Mouse (Mus musculus): ENCODE results near the gene Cd248. TPM values are rescaled to one million over a fixed set of nuclear protein-coding genes. Genes with fewer than 3 reads are reported as not detected.
A peak's percentile ranks its signal among the peaks of the same experiment; 100 is the strongest.

Gene Cd248
- 10.7 and 24.4 TPM in 2 replicates for polyA plus RNA-seq (2012; ENCODE audit: insufficient read depth, insufficient read length, missing spikeins)

GRCm38 (mm10) chr19:5067867-5068569 lies at the start of gene Cd248:
TSS of gene Cd248 (plus strand) at chr19:5068078.
- Histone ChIP-seq H3K4me3 (ENCODE audit: insufficient read depth, low read depth, low read length) (peak within 1 kb of the TSS; percentile 56), H3K27ac (replicated peaks; ENCODE audit: low read depth, low read length) (peak within 1 kb of the TSS; percentile 58), H3K4me1 (ENCODE audit: control insufficient read depth, insufficient read depth, insufficient read length, low read length) (peaks cover 8% of the 10 kb centered on the region)

DNA sequence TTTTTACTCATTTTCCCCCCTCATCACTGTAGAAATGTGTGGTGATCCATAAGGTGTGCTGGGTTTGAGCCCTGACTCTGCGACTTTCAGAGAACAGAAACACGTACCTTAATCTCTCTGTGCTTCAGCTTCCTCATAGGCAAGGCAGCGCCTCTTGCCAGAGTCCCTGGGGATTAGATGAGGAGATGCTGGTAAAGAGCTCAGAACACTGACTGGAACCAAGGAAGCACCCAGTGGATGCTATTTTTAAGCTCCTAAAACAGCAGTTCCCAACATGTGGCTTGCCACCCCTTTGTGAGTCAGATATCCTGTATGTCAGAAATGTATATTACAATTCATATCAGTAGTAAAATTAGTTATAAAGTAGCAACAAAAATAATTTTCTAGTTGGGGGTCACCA lies 49.7 kb upstream of the Cd248 start:
- no peaks in the 10 kb centered on the region for H3K4me1 ChIP-seq (ENCODE audit: control insufficient read depth, insufficient read depth, insufficient read length, low read length)
- H3K27ac ChIP-seq (replicated peaks; ENCODE audit: low read depth, low read length), result no peak overlapping the region
- H3K4me3 ChIP-seq (ENCODE audit: insufficient read depth, low read depth, low read length), result no peak overlapping the region

GRCm38 (mm10) chr19:5021416-5021815 lies 46.5 kb upstream of the Cd248 start:
- Histone ChIP-seq H3K4me3 (ENCODE audit: insufficient read depth, low read depth, low read length) (no peak overlapping the region), H3K4me1 (ENCODE audit: control insufficient read depth, insufficient read depth, insufficient read length, low read length) (peaks cover 4% of the 10 kb centered on the region; the same call in 1 of the 2 replicates), H3K27ac (replicated peaks; ENCODE audit: low read depth, low read length) (no peak overlapping the region)

GRCm38 (mm10) chr19:5023621-5024479 lies 44.0 kb upstream of the Cd248 start, which contains the start of gene Slc29a2:
TSS of gene Slc29a2 (plus strand) at chr19:5023860.
- Histone ChIP-seq H3K27ac (replicated peaks; ENCODE audit: low read depth, low read length) (peak within 1 kb of the TSS; percentile 71), H3K4me1 (ENCODE audit: control insufficient read depth, insufficient read depth, insufficient read length, low read length) (peaks cover 4% of the 10 kb centered on the region; the same call in 1 of the 2 replicates), H3K4me3 (ENCODE audit: insufficient read depth, low read depth, low read length) (peak within 1 kb of the TSS; percentile 83)

GRCm38 (mm10) chr19:5026111-5026510 lies 41.8 kb upstream of the Cd248 start:
- peaks cover 4% of the 10 kb centered on the region; the same call in 1 of the 2 replicates for H3K4me1 ChIP-seq (ENCODE audit: control insufficient read depth, insufficient read depth, insufficient read length, low read length)

GRCm38 (mm10) chr19:5032686-5033085 lies 35.2 kb upstream of the Cd248 start:
- no peaks in the 10 kb centered on the region for H3K4me1 ChIP-seq (ENCODE audit: control insufficient read depth, insufficient read depth, insufficient read length, low read length)
- H3K4me3 ChIP-seq (ENCODE audit: insufficient read depth, low read depth, low read length), result no peak overlapping the region
- H3K27ac ChIP-seq (replicated peaks; ENCODE audit: low read depth, low read length), result no peak overlapping the region

More at GRCm38 (mm10) chr19:5026111-5026510, 41.8 kb upstream of the Cd248 start:
- Histone ChIP-seq H3K4me3 (ENCODE audit: insufficient read depth, low read depth, low read length) (no peak overlapping the region), H3K27ac (replicated peaks; ENCODE audit: low read depth, low read length) (no peak overlapping the region)

GRCm38 (mm10) chr19:5036577-5036976 lies 31.3 kb upstream of the Cd248 start:
- no peak overlapping the region for H3K4me3 ChIP-seq (ENCODE audit: insufficient read depth, low read depth, low read length)
- H3K4me1 ChIP-seq (ENCODE audit: control insufficient read depth, insufficient read depth, insufficient read length, low read length), result peaks cover 8% of the 10 kb centered on the region
- no peak overlapping the region for H3K27ac ChIP-seq (replicated peaks; ENCODE audit: low read depth, low read length)

DNA sequence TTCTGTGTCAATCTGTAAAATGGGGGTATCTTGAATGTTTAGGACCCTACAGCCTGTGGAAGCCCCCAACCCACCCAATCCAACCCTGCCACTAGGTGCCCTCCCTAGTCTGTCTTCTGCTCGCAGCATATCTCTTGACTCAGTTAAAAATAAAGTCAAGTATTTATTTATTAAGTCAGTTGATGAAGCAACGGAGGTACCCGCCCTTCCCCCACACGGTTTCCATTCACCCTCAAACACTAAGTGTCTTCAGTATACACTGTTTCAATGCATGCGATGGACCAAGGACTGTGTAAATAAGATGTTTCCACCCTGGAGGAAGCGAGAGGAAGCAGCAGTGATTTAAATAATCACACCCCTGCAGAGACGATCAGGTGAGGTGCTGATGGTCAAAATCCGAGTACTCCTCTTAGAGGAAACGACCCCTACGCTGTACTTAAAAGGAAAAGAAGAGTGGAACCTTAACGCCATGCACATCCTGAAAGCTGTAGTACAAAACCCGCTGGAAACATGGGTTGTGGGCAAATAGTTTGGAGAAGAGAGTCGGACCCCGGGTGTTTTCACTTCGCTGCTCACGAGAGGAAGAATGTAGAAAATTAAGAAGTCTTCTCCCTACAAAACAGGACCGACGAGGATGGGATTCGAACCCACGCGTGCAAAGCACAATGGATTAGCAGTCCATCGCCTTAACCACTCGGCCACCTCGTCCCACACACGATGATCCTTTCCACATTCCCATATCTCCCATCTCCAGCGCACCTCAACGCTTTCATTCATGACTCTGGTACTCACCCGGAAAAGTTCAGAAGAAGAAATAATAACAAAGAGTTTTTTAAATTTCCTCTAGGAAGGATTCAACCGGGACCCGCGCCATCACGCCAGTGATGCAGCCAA lies 30.0 kb upstream of the Cd248 start:
- Histone ChIP-seq H3K4me3 (ENCODE audit: insufficient read depth, low read depth, low read length) (peak overlapping the region; percentile 73), H3K4me1 (ENCODE audit: control insufficient read depth, insufficient read depth, insufficient read length, low read length) (peaks cover 8% of the 10 kb centered on the region), H3K27ac (replicated peaks; ENCODE audit: low read depth, low read length) (no peak overlapping the region)

DNA sequence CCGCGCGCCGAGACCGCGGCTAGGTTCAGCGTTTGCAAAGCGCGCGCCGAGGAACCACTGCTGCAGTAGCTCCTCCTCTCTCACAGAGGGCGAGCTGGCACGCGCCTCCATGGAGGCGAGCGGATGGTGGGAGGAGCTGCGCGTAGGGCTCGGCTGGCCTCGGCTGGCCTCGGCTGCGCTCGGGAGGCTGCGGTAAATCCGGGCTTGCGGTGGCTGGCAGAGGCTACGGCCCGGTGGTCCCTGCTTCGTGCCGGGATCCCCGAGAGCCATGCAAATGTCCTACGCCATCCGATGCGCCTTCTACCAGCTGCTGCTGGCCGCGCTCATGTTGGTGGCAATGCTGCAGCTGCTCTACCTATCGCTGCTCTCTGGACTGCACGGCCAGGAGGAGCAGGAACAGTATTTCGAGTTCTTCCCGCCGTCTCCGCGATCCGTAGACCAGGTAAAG lies 29.1 kb upstream of the Cd248 start, which contains the start of the genes B4gat1 and AC124502.3:
B4gat1 (plus strand) TSS at position 118 of the 448 bp plus-strand sequence.
AC124502.3 (plus strand) TSS at position 183 of the 448 bp plus-strand sequence.
- H3K4me3 ChIP-seq (ENCODE audit: insufficient read depth, low read depth, low read length), result peak within 1 kb of the TSS; percentile 73
- no peak within 1 kb of the TSS for H3K27ac ChIP-seq (replicated peaks; ENCODE audit: low read depth, low read length)
- H3K4me1 ChIP-seq (ENCODE audit: control insufficient read depth, insufficient read depth, insufficient read length, low read length), result peaks cover 8% of the 10 kb centered on the region

DNA sequence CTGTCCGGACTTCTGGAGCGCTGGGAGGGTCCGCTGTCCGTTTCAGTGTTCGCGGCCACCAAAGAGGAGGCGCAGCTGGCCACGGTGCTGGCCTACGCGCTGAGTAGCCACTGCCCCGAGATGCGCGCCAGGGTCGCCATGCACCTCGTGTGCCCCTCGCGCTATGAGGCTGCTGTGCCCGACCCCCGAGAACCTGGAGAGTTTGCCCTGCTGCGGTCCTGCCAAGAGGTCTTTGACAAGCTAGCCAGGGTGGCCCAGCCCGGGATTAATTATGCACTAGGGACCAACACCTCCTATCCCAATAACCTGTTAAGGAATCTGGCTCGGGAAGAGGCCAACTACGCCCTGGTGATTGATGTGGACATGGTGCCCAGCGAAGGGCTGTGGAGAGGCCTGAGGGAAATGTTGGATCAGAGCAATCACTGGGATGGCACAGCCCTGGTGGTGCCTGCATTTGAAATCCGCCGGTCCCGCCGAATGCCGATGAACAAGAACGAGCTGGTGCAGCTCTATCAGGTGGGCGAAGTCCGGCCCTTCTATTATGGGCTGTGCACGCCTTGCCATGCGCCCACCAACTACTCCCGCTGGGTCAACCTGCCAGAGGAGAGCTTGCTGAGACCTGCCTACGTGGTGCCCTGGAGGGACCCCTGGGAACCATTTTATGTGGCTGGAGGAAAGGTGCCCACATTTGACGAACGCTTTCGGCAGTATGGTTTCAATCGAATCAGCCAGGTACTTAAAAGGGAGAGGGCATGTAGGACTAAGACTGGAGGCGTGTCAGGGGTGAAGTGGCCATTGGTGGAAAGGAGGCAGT lies 28.4 kb upstream of the Cd248 start:
- Histone ChIP-seq H3K27ac (replicated peaks; ENCODE audit: low read depth, low read length) (no peak overlapping the region), H3K4me3 (ENCODE audit: insufficient read depth, low read depth, low read length) (peak overlapping the region; percentile 73), H3K4me1 (ENCODE audit: control insufficient read depth, insufficient read depth, insufficient read length, low read length) (peaks cover 8% of the 10 kb centered on the region)

DNA sequence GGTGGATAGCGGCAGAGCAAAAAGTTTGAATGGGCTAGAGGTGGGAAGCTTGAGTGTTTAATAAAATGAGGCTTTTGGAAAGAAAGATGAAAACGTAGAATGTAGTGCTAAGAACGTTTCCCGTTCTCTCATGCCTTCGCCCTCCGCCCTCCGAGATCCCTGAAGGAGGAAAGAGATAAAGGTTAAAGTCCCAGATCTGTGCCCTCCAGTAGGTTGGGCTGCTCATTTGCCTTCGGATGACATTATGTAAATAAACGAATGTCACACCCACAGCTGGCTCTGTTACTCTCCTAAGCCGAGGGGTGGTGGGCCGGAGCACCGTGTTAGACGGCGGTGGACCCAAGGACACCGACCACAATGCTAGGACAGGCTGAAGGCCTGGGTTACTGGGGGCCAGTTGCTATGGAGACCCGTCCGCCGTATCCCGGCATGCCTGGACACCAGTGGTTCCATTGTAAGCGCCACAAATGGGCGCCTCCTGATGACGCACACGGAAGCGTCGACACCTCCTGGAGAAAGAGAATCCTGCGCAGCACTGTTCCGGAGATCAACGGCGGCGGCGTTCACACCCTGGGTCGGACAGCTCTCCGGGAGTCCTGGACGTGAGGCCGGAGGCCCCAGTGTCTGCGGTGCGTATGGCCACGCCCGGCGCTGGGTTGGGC lies 26.9 kb upstream of the Cd248 start, which contains the start of gene Brms1:
Brms1 (plus strand) TSS at position 493 of the 662 bp plus-strand sequence.
- Histone ChIP-seq H3K4me3 (ENCODE audit: insufficient read depth, low read depth, low read length) (peak within 1 kb of the TSS; percentile 94), H3K27ac (replicated peaks; ENCODE audit: low read depth, low read length) (peak within 1 kb of the TSS; percentile 75), H3K4me1 (ENCODE audit: control insufficient read depth, insufficient read depth, insufficient read length, low read length) (peaks cover 8% of the 10 kb centered on the region)

- Histone ChIP-seq H3K27ac (replicated peaks; ENCODE audit: low read depth, low read length) (peak overlapping the region; percentile 62; the same call in 1 of the 2 replicates), H3K4me1 (ENCODE audit: control insufficient read depth, insufficient read depth, insufficient read length, low read length) (peaks cover 8% of the 10 kb centered on the region), H3K4me3 (ENCODE audit: insufficient read depth, low read depth, low read length) (peak overlapping the region; percentile 94)
These were observed 26.3 kb upstream of the Cd248 start for GRCm38 (mm10) chr19:5041588-5041987.

DNA sequence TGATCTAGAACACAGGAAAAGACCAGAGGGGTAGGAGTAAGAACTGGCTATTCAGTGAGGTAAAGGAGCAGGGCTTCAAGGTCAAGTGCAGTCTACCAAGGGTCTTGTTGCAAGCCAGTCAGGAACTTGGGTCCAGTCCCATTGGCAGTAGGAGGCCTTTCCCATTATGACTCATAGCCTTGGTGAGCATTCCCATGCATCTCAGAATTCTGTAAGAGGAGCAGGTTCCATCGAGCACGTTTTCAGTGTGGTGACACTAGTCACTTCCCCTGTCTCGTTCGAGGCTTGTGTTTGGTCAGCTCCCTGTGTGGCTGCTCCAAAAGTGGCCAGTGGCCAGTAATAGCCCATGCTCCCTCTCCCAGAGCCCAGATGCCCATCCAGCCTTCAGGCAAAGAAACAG lies 22.3 kb upstream of the Cd248 start:
- Histone ChIP-seq H3K4me1 (ENCODE audit: control insufficient read depth, insufficient read depth, insufficient read length, low read length) (no peaks in the 10 kb centered on the region; the same call in 1 of the 2 replicates), H3K4me3 (ENCODE audit: insufficient read depth, low read depth, low read length) (no peak overlapping the region), H3K27ac (replicated peaks; ENCODE audit: low read depth, low read length) (no peak overlapping the region)
